In the genomic region with DNA sequence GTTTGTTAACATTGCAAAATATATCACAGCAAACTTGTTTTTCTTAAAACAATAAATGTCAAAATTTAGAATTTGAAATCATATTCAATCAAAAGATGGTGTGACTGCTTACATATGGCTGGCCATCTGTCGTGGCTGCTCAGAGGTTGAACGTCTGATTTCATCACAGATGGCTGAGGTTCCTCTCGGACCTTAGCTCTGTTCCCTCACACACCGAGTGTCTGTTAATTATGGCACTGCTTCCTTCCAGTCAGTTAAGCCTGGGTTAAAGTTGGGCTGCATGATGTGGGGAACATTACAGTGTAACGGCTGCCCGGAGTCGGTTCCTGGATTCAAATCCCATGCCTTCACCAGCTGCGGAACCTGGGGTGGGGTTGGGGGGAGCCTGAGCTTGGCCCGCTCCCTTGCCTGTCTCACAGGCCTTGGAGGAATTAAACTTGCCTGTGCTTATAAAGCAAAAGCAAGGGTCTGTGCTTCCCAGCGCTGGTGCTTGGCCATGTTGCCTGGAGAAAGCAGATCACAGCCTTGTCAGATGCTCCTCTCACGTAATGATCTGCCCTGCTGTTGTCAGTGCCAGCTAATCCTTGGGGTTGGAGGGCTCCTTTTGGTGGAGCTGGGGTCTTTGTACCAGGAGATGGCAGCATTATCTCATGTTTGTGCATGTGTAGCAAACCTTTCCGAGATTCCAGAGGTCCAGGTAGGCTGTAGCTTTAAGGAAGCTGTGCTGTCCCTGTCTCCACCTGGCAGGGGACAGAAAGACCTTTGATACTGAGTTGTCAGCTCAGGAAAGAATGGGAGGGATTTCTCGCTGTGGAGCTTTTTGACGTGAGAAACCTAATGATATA, we compare ENCODE assay signal across 10 mouse cellular contexts. TPM values are rescaled to one million over a fixed set of nuclear protein-coding genes. Genes with fewer than 3 reads are reported as not detected.
DNase-seq lines count a peak whose midpoint lies in the region; ATAC-seq and TF ChIP-seq lines count a peak whose summit lies in the region.
"Had no signal": no experiment of that assay in that cellular context is flagged by ENCODE, and none has a peak within 500 bp of the region (broad histone marks: within the 10 kb centered on the region; RNA-seq: fewer than 3 reads in every experiment).

No protein-coding gene starts in this region.

- peak; percentile 45 for TF ChIP-seq CTCF in layer of hippocampus, adult 2 months (conservative IDR thresholded peaks at IDR 0.05)
- no peak for TF ChIP-seq CTCF in lung, postnatal 0 days (IDR thresholded peaks at IDR 0.05)

- no peak overlapping the region for H3K4me2 ChIP-seq in hindbrain, embryonic 11.5 days (replicated peaks; ENCODE audit: low read depth, low read length)
- H3K4me2 ChIP-seq in midbrain, embryonic 15.5 days = no peak overlapping the region
- no peak overlapping the region for H3K4me2 ChIP-seq in lung, postnatal 0 days (replicated peaks; ENCODE audit: low read depth, low read length)

- no peaks in the 10 kb centered on the region for H3K9me3 ChIP-seq in hindbrain, embryonic 11.5 days (ENCODE audit: control insufficient read depth, low read length)
- H3K9me3 ChIP-seq in midbrain, embryonic 15.5 days = no peaks in the 10 kb centered on the region
- no peaks in the 10 kb centered on the region for H3K9me3 ChIP-seq in lung, postnatal 0 days (ENCODE audit: low read length)

- WGBS in hindbrain, embryonic 11.5 days = 82% methylated on average over 14 of the region's 14 CpGs
- 63% methylated on average over 14 of the region's 14 CpGs for WGBS in midbrain, embryonic 15.5 days
- 70% methylated on average over 14 of the region's 14 CpGs for WGBS in lung, postnatal 0 days

- H3K27me3 ChIP-seq in hindbrain, embryonic 11.5 days (ENCODE audit: control insufficient read depth, insufficient read depth, low read length) = no peaks in the 10 kb centered on the region
- no peaks in the 10 kb centered on the region for H3K27me3 ChIP-seq in midbrain, embryonic 15.5 days (replicated peaks)
- no peaks in the 10 kb centered on the region for H3K27me3 ChIP-seq in lung, postnatal 0 days (replicated peaks; ENCODE audit: insufficient read depth, low read length)

- ATAC-seq in hindbrain, embryonic 11.5 days (ENCODE audit: low FRiP score) = no peak; the same call in 1 of the 2 replicates
- ATAC-seq in midbrain, embryonic 15.5 days (replicated peaks) = peak; percentile 45
- ATAC-seq in lung, postnatal 0 days = no peak

- DNase-seq in layer of hippocampus, adult 2 months (ENCODE audit: low spot score in 2 of 2) = no peak
- no peak for DNase-seq in layer of hippocampus, postnatal 14 days (ENCODE audit: low spot score in 2 of 2)
- peak; percentile 35 for DNase-seq in cerebellum, adult 8-10 months
- no peak for DNase-seq in hindbrain, embryonic 11.5 days (ENCODE audit: low spot score)
- no peak for DNase-seq in adrenal gland, adult 2 months
- DNase-seq in lung, postnatal 0 days (ENCODE audit: low spot score) = no peak
- no peak for DNase-seq in left cerebral cortex, adult 11 months (ENCODE audit: low spot score)
- DNase-seq: right cerebral cortex, adult 18-20 months; thymus, adult 2 months had no signal

- H3K27ac ChIP-seq in layer of hippocampus, adult 2 months = 0 out of 2 replicates have a peak overlapping the region, but pooled peaks have one; percentile 23
- H3K27ac ChIP-seq in hindbrain, embryonic 11.5 days (ENCODE audit: low read depth, low read length) = peak overlapping the region; percentile 36; the same call in 1 of the 2 replicates
- no peak overlapping the region for H3K27ac ChIP-seq in midbrain, embryonic 15.5 days
- H3K27ac ChIP-seq in lung, postnatal 0 days (ENCODE audit: low read length) = no peak overlapping the region

- peaks cover 10% of the 10 kb centered on the region for H3K4me1 ChIP-seq in hindbrain, embryonic 11.5 days (replicated peaks; ENCODE audit: control insufficient read depth, insufficient read depth, low read length)
- H3K4me1 ChIP-seq in midbrain, embryonic 15.5 days = peaks cover 20% of the 10 kb centered on the region
- no peaks in the 10 kb centered on the region for H3K4me1 ChIP-seq in lung, postnatal 0 days (ENCODE audit: insufficient read depth, low read depth, low read length)

- no peak overlapping the region for H3K4me3 ChIP-seq in layer of hippocampus, adult 2 months
- H3K4me3 ChIP-seq in hindbrain, embryonic 11.5 days (ENCODE audit: low read depth, low read length) = no peak overlapping the region
- H3K4me3 ChIP-seq in midbrain, embryonic 15.5 days = no peak overlapping the region
- H3K4me3 ChIP-seq in lung, postnatal 0 days (ENCODE audit: low read depth, low read length) = no peak overlapping the region

- no peaks in the 10 kb centered on the region for H3K36me3 ChIP-seq in hindbrain, embryonic 11.5 days (ENCODE audit: control insufficient read depth, insufficient read depth, low read length)
- no peaks in the 10 kb centered on the region; the same call in 1 of the 2 replicates for H3K36me3 ChIP-seq in midbrain, embryonic 15.5 days (replicated peaks)
- H3K36me3 ChIP-seq in lung, postnatal 0 days (ENCODE audit: insufficient read depth, low read length) = no peaks in the 10 kb centered on the region

- no peak for TF ChIP-seq EP300 in lung, postnatal 0 days (IDR thresholded peaks at IDR 0.05)

- H3K9ac ChIP-seq in hindbrain, embryonic 11.5 days (ENCODE audit: low read depth, low read length) = no peak overlapping the region
- H3K9ac ChIP-seq in midbrain, embryonic 15.5 days = no peak overlapping the region
- H3K9ac ChIP-seq in lung, postnatal 0 days (replicated peaks; ENCODE audit: low read depth) = no peak overlapping the region

RNA-seq across cellular contexts. Expression of a gene that starts 40.2 kb away (rescaled TPM):
- 10 to 100 TPM; 46.1 to 48.3 TPM for total RNA-seq in layer of hippocampus, adult 2 months (2021)
- 10 to 100 TPM; 46.6 to 47.2 TPM for total RNA-seq in layer of hippocampus, postnatal 14 days (2021)
- 37.6 and 58.3 TPM in 2 replicates for polyA plus RNA-seq in hindbrain, embryonic 11.5 days (2014; fragmentation: Nextera tagmentation; extraction: Ambion mirVana)
- 49.1 and 53.0 TPM in 2 replicates for polyA plus RNA-seq in midbrain, embryonic 15.5 days (2015; fragmentation: Nextera tagmentation; extraction: Ambion mirVana)
- total RNA-seq in adrenal gland, adult 2 months (2021) = 10 to 100 TPM; 62.5 to 63.6 TPM
- polyA plus RNA-seq in adrenal gland, adult 2 months (2012; rRNA removed) = 11.8 and 18.8 TPM in 2 replicates
- polyA plus RNA-seq in lung, postnatal 0 days (2015; fragmentation: Nextera tagmentation; extraction: Ambion mirVana) = 41.5 and 44.6 TPM in 2 replicates

Comparison
In these comparisons a context has a peak if more than half of its experiments do, and no peak if none do; other contexts are left out.
1. H3K27ac ChIP-seq: peak in layer of hippocampus, adult 2 months (single experiment) and hindbrain, embryonic 11.5 days (single experiment); none in midbrain, embryonic 15.5 days (single experiment) and lung, postnatal 0 days (single experiment).